Mouse (Mus musculus) heart, postnatal 25 days (tissue): ENCODE results near the gene BC049715. TPM values are rescaled to one million over a fixed set of nuclear protein-coding genes. Genes with fewer than 3 reads are reported as not detected.

ENCODE experiments used
- DNase-seq: peaks from one replicate; pipeline ENCODE4 v3.0.0; 2022; ENCODE audit warnings: low spot score
- intact Hi-C: fragments of 180-260 bp; cut with DNase I; formaldehyde crosslinking; loops from one replicate; pipeline ENCODE4 v1.15.1; 2025
- total RNA-seq, 2 experiments: library from RNA; stranded (reverse); gene quantifications; 2 replicates each; pipeline ENCODE4 v1.2.3; 2021

BC049715 gene
- total RNA-seq, 2 experiments from 2014 or later = 0.62 to 2.0 TPM

DNA sequence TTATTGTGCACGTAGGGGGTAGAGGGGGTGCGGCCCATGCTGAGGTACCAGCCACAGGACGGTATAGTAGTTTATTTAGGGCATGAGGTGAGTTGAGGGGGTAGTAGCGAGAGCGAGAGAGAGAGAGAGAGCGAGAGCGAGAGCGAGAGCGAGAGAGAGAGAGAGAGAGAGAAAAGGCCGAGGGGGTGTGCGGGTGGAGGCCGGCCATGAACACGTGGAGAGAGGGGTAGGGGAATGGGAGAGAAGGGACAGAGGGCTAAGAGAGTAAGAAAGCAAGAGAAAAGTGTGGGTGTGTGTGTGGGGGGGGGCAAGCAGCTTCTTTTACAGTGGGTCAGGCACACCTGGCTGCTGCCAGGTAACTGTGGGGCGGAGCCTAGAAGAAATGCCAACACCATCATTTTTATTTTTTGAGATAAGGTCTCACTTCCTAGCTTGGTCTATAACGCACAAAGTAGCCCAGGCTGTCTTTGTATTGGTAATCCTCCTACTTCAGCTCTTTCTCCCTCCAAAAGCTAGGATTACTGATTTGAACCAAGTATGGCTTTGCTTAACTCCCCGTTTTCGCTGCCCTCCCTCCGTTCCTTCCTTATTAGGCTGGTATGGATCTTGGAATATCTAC is 19.9 kb upstream of the BC049715 start:
- no peak for DNase-seq
- intact Hi-C loops = loop anchor here (10.0 kb wide), 1 partner anchor 927 kb away; the partner anchor contains the start of gene Strap

DNA sequence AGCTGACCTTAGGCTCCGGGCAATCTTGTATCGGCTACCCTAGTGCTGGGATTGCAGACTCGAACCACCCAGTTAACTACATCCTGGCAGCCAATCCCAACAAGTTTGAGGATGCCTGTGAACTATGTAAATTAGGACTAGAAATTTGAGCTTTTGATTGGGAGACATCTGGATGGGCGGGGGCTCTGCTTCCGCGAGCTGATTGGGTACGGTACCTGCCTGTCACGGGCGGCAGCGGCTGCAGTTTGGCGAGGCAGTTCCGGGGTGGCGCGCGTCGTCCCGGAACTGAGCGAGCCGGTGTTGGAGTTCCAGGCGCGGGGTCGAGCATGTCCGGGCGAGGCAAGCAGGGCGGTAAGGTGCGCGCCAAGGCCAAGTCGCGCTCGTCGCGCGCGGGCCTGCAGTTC is 19.4 kb upstream of the BC049715 start, which contains the start of gene H2afj:
TSS of gene H2afj (plus strand) at position 231 of the 404 bp plus-strand sequence.
- intact Hi-C loops = loop anchor here (10.0 kb wide), 1 partner anchor 927 kb away; the partner anchor contains the start of gene Strap
- DNase-seq = peak; percentile 96

DNA sequence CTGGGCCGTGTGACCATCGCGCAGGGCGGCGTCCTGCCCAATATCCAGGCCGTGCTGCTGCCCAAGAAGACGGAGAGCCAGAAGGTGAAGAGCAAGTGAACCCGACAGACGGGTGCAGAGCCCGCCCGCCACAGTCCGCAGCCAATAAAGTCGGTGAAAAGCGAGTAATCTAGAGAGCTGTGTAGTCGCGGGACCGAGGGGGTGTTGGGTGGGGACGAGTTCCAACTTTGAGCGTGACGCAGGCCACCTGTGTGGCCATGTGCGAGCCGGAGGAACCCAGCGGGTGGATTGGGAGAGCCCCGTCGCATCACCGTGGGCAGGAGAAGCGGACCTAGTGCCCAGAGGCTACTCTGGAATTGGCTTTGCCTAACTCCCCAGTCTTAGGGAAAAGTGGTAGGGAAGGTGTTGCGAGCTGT is 18.8 kb upstream of the BC049715 start:
- intact Hi-C loops = loop anchor here (10.0 kb wide), 1 partner anchor 926 kb away; the partner anchor contains the start of gene Strap
- DNase-seq = peak; percentile 12

DNA sequence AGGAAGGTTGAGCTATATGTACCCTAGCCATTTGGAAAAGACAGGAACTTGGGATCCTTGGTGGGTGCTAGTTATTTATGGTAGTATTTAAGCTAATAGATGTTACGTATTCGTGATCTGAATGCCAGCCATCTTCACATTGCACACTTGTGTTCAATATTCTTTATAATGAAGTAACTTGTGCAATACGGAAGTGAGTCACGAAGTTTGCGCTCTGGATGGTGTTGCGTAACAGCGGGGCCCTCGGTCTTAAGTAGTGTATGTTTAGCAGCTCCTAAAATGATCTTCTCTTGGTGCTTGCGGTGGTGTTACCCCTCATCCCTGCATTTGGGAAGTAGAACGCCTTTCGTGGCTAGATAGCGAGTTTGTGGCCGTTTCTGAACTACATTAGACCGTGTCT is 18.3 kb upstream of the BC049715 start:
- DNase-seq = peak; percentile 35
- intact Hi-C loops = loop anchor here (10.0 kb wide), 1 partner anchor 926 kb away; the partner anchor contains the start of gene Strap

DNA sequence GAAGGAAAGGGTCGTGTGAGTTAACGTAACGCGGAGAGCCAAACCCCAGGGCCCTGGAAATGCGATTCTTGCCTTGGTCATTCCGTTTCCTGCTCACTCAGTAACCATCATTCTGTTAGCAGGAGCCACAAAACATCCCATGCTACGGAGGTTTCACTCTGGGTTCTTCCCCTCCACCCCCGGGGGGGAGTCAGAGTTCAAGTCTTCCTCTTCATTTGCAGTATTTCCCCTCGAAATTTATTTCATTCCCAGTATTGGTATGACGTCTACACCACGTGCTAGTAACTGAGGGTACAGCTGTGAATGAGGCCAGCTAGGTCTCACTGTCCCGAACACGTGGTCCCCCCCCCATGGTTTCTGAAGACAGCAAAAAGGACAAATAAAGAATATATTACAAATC is 17.8 kb upstream of the BC049715 start:
- intact Hi-C loops = loop anchor here (10.0 kb wide), 1 partner anchor 925 kb away; the partner anchor contains the start of gene Strap
- DNase-seq = no peak

DNA sequence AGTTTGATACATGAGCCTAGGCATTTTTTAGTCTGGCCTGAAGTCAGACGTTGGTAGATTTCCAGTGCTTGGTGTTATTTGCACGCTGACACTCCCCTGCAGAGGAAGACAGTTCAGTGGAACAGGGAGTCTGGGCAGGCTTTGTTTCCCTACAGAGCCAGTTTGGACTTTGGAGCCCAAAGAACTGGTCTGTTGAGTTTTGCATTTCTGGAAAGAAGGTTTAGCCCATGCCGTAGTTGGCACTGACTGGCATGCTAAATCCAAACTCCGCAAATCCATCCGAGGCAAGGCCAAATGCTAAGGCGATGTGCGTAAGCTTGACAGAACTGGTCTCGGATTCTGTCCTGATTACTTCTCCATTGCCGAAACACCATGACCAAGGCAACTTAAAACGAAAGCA is 16.2 kb upstream of the BC049715 start:
- intact Hi-C loops = no loop called here
- no peak for DNase-seq

DNA sequence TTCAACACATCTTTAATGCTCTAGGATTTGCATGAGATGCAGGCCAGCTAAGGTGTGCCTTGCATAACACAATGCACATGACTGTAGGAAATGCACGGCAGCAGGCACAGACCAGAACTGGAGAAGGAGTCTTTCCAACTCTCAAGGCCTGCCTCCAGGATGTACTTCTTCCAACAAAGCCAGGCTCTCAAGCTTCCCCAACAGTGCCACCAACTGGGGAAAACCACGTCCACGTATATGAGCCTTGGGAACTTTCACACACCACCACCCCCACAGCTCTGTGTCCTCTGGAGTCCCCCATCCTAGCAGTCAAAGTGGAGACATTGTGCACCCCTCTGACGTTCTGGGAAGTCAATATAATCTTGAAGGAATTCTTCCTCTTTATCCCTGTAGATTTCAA is 14.3 kb upstream of the BC049715 start:
- no peak for DNase-seq
- intact Hi-C loops = no loop called here

GRCm38 (mm10) chr6:136815381-136815780 is 12.0 kb upstream of the BC049715 start:
- no peak for DNase-seq
- intact Hi-C loops = no loop called here

GRCm38 (mm10) chr6:136816826-136817225 is 10.6 kb upstream of the BC049715 start:
- DNase-seq = no peak
- intact Hi-C loops = no loop called here

- no peak for DNase-seq
- intact Hi-C loops = no loop called here
Measured at GRCm38 (mm10) chr6:136817549-136817948, 9.9 kb upstream of the BC049715 start.

GRCm38 (mm10) chr6:136820381-136820780 is 7.0 kb upstream of the BC049715 start:
- intact Hi-C loops = no loop called here
- DNase-seq = no peak

DNA sequence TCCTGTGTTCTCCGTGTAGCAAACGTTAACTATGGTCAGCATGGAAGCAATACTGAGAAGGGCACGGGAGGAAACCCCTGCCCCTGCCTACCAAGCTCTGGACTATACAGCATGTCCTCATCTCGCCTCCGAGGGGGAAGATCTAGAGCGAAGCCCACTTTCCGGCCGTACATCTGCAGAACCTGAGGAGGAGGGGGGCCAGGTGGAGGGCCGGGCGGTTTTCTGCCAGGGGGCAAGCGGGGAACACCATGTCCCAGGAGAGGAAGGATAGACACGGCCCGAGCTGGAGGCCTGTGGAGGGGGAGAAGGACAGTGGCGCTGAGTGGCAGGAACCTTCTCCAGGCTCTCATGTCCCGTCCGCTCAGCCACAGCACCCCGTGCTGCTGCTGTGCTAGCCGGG is 6.3 kb upstream of the BC049715 start:
- intact Hi-C loops = no loop called here
- no peak for DNase-seq

DNA sequence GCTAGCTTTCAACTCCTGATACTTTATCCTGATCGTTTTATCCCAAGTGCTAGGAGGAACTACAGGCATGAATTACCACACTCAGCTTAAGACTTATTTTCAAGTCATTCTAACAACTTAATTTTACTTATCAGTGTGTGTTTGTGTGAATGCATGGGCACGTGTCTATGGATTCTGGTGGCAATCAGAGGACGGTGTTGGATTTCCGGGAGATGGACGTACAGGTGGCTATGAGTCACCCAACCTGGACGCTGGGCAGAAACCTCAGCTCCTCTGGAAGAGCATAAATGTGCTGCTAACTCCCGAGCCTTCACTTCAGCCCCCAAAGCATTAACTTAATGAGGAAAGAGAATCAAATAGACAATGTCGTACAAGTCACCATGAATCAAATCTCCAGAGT is 2.4 kb upstream of the BC049715 start:
- DNase-seq = no peak
- intact Hi-C loops = no loop called here

- no peak for DNase-seq
- intact Hi-C loops = loop anchor here (1.0 kb wide), 1 partner anchor 23 kb away; the partner anchor contains the start of gene Hist4h4
Measured at GRCm38 (mm10) chr6:136827116-136827515, 310 bp upstream of the BC049715 start.

GRCm38 (mm10) chr6:136827881-136828561 is 595 bp downstream of the BC049715 start, which contains the start of gene Wbp11:
Wbp11 (minus strand) TSS chr6:136828233.
- peak; percentile 94 for DNase-seq
- intact Hi-C loops = loop anchor here (1.0 kb wide), 1 partner anchor 24 kb away; the partner anchor contains the start of gene Hist4h4

GRCm38 (mm10) chr6:136828681-136829080 is 1.3 kb downstream of the BC049715 start:
- DNase-seq = no peak
- intact Hi-C loops = no loop called here

- DNase-seq = no peak
- intact Hi-C loops = no loop called here
Measured at GRCm38 (mm10) chr6:136831712-136832111, 4.3 kb downstream of the BC049715 start.

DNA sequence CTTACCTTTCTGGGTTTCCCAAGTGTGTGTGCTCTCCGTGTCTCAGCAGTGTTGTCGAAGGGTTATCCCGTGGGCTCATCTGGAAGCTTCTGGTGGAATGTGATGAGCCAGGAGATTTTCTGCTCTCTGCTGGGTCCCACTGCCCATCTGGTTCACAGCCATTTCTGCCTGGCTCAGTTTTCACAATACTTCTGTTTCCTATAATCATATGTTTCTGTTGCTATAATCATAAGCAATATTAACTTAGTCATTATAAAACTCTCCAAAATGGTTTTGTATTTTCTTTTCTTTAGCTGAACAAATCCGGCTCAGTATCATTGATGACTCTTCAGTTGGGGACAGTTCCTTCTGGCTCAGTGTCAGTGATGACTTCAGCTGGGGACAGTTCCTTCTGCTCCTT is 7.9 kb downstream of the BC049715 start, which contains the start of gene Smco3:
TSS of gene Smco3 (minus strand) at position 101 of the 400 bp plus-strand sequence.
- DNase-seq = no peak
- intact Hi-C loops = no loop called here

DNA sequence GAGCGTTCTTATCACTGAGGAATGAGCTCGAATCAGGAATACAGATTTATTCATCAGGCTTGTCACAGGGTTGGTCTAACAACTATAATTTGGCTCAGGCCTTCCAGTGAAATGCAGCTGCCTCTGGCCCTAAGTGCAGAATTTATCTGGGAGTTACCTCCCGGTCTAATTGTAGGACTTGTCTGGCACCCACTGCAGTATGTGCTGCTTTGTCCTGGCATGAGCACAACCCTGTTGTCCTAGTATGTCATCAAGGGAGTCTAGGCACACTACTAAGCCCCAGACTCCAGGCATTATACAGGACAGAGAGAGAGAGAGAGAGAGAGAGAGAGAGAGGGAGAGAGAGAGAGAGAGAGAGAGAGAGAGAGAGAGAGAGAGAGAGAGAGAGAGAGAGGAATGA is 9.9 kb downstream of the BC049715 start:
- no peak for DNase-seq
- intact Hi-C loops = no loop called here

DNA sequence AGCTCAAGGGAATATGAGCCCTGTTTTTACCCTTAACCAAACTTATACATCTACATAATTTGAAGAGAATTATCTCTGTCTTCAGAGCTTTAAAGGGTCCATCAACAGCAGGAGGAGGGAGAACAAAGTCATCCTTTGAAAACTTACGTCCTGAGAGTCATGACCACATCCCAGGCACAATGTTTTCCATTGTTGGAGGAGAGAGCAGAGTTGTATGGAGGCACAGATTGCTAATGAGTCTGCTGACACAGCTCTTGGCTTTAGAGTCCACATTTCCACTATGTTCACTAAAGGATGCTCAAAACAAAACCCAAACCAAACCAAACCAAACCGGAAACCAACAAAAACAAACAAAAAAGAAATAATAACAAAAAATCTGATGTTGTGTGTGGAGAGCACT is 17.5 kb downstream of the BC049715 start:
- DNase-seq = no peak
- intact Hi-C loops = no loop called here
